Mouse (Mus musculus) G1E (cell line): ENCODE results near the gene Raver2. TPM values are rescaled to one million over a fixed set of nuclear protein-coding genes. Genes with fewer than 3 reads are reported as not detected.
"Not testable (repeated sequence)": the region's sequence is repeated elsewhere in the genome, so short reads cannot be mapped to it uniquely, and the experiment has no call there.

Experiments
- ATAC-seq: 2 replicates; pipeline ENCODE4 v1.8.0; 2016; ENCODE audit warnings: mild to moderate bottlenecking; ENCODE audit not compliant: insufficient number of reproducible peaks, poor library complexity, low FRiP score, severe bottlenecking; ENCODE audit errors: extremely low read depth
- DNase-seq: peaks from one replicate; pipeline ENCODE4 v3.0.0; 2012; ENCODE audit warnings: low spot score
- H3K27me3 ChIP-seq: 2 replicates; pipeline ENCODE4 v1.6.1; 2012; ENCODE audit warnings: mild to moderate bottlenecking, low read length, inconsistent platforms; ENCODE audit not compliant: insufficient read depth
- H3K36me3 ChIP-seq: replicated peaks from 2 replicates; pipeline ENCODE3; 2012; ENCODE audit warnings: mild to moderate bottlenecking, inconsistent platforms
- H3K4me1 ChIP-seq: 2 replicates; pipeline ENCODE4 v1.6.1; 2012; ENCODE audit warnings: low read depth, low read length, inconsistent platforms, mixed read lengths; ENCODE audit not compliant: insufficient read depth
- H3K4me3 ChIP-seq: 2 replicates; pipeline ENCODE4 v1.5.1; 2012; ENCODE audit warnings: low read depth, mild to moderate bottlenecking, inconsistent platforms, low read length, moderate library complexity, mixed read lengths
- H3K9me3 ChIP-seq: replicated peaks from 2 replicates; pipeline ENCODE4 v1.6.1; 2012; ENCODE audit warnings: inconsistent platforms
- CTCF ChIP-seq: IDR thresholded peaks from 2 replicates; pipeline ENCODE4 v1.5.1; 2012; ENCODE audit warnings: low read depth, low read length, inconsistent platforms, mixed read lengths
- GATA1 ChIP-seq: IDR thresholded peaks from 2 replicates; pipeline ENCODE4 v1.6.1; 2012; ENCODE audit warnings: borderline replicate concordance, low read length, inconsistent platforms, mixed read lengths
- GATA2 ChIP-seq: IDR thresholded peaks from 2 replicates; pipeline ENCODE4 v1.6.1; 2012; ENCODE audit warnings: low read depth, low read length, inconsistent platforms, borderline replicate concordance
- POLR2AphosphoS5 ChIP-seq: IDR thresholded peaks from 2 replicates; pipeline ENCODE4 v1.6.1; 2012; ENCODE audit warnings: low read depth, low read length, inconsistent platforms; ENCODE audit not compliant: insufficient replicate concordance
- TAL1 ChIP-seq: conservative IDR thresholded peaks from 2 replicates; pipeline ENCODE4 v1.6.1; 2012; ENCODE audit warnings: low read depth, low read length, inconsistent platforms, mixed read lengths
- polyA plus RNA-seq: library from polyadenylated mRNA; stranded (reverse); fragments of >175 nt; gene quantifications from 2 replicates; pipeline ENCODE4 v1.2.3, GENCODE M21; 2012
- total RNA-seq, 2 experiments: library from RNA; stranded (forward) in 1 of 2; stranded (reverse) in 1 of 2; fragments of 200-1000 nt in 1 of 2; fragments of >200 nt in 1 of 2; fragmentation: Nextera tagmentation in 1 of 2; gene quantifications; 2 replicates each; pipeline ENCODE4 v1.2.3; 2014 to 2017

Raver2 gene
- total and polyA plus RNA-seq, 3 experiments, result 0.05 TPM; not detected in 2

GRCm38 (mm10) chr4:101086040-101086439 lies 17.3 kb downstream of the Raver2 start:
- no peak overlapping the region for H3K4me3 ChIP-seq
- H3K36me3 ChIP-seq, result no peaks in the 10 kb centered on the region
- TF ChIP-seq CTCF (no peak), GATA2 (no peak), POLR2AphosphoS5 (no peak), TAL1 (no peak), GATA1 (no peak)
- ATAC-seq, result no peak
- peaks cover 8% of the 10 kb centered on the region; the same call in 1 of the 2 replicates for H3K27me3 ChIP-seq
- no peaks in the 10 kb centered on the region for H3K4me1 ChIP-seq
- no peaks in the 10 kb centered on the region for H3K9me3 ChIP-seq
- no peak for DNase-seq

- DNase-seq (no peak), ATAC-seq (no peak)
- Histone ChIP-seq H3K9me3 (no peaks in the 10 kb centered on the region), H3K4me3 (no peak overlapping the region), H3K4me1 (no peaks in the 10 kb centered on the region), H3K36me3 (no peaks in the 10 kb centered on the region), H3K27me3 (peaks cover 4% of the 10 kb centered on the region)
- TF ChIP-seq GATA1 (no peak), TAL1 (no peak), CTCF (no peak), POLR2AphosphoS5 (no peak), GATA2 (no peak)
Measured at GRCm38 (mm10) chr4:101087721-101088120, 18.9 kb downstream of the Raver2 start.

GRCm38 (mm10) chr4:101090630-101091029 lies 21.8 kb downstream of the Raver2 start:
- H3K4me1 ChIP-seq, DNase-seq, H3K4me3 ChIP-seq, H3K9me3 ChIP-seq, ATAC-seq, H3K36me3 ChIP-seq, H3K27me3 ChIP-seq: not testable (repeated sequence)

GRCm38 (mm10) chr4:101093292-101093691 lies 24.5 kb downstream of the Raver2 start:
- no peaks in the 10 kb centered on the region; the same call in 1 of the 2 replicates for H3K27me3 ChIP-seq
- TF ChIP-seq POLR2AphosphoS5 (no peak), GATA1 (no peak), TAL1 (no peak), CTCF (no peak), GATA2 (no peak)
- H3K4me3 ChIP-seq, result no peak overlapping the region
- H3K36me3 ChIP-seq, result no peaks in the 10 kb centered on the region
- H3K9me3 ChIP-seq, result no peaks in the 10 kb centered on the region
- ATAC-seq, result no peak
- DNase-seq, result no peak
- no peaks in the 10 kb centered on the region for H3K4me1 ChIP-seq

GRCm38 (mm10) chr4:101107122-101107521 lies 38.3 kb downstream of the Raver2 start:
- H3K27me3 ChIP-seq, result peaks cover 2% of the 10 kb centered on the region; the same call in 1 of the 2 replicates
- no peaks in the 10 kb centered on the region for H3K36me3 ChIP-seq
- no peak for DNase-seq
- no peak for ATAC-seq
- H3K9me3 ChIP-seq, result no peaks in the 10 kb centered on the region
- H3K4me3 ChIP-seq, result no peak overlapping the region
- H3K4me1 ChIP-seq, result no peaks in the 10 kb centered on the region
- TF ChIP-seq GATA2 (no peak), CTCF (no peak), POLR2AphosphoS5 (no peak), TAL1 (no peak), GATA1 (no peak)

- Histone ChIP-seq H3K4me3 (no peak overlapping the region), H3K9me3 (no peaks in the 10 kb centered on the region), H3K27me3 (peaks cover 2% of the 10 kb centered on the region; the same call in 1 of the 2 replicates), H3K36me3 (no peaks in the 10 kb centered on the region), H3K4me1 (no peaks in the 10 kb centered on the region)
- TF ChIP-seq CTCF (no peak), GATA1 (no peak), TAL1 (no peak), POLR2AphosphoS5 (no peak), GATA2 (no peak)
- DNase-seq, result no peak
- no peak for ATAC-seq
Measured at GRCm38 (mm10) chr4:101121002-101121401, 52.2 kb downstream of the Raver2 start.

- no peaks in the 10 kb centered on the region for H3K4me1 ChIP-seq
- H3K36me3 ChIP-seq, result no peaks in the 10 kb centered on the region
- peaks cover 15% of the 10 kb centered on the region; the same call in 1 of the 2 replicates for H3K27me3 ChIP-seq
- ATAC-seq (no peak), DNase-seq (no peak)
- TF ChIP-seq GATA2, result no peak
- TF ChIP-seq POLR2AphosphoS5, result no peak
- TF ChIP-seq CTCF, result no peak
- TF ChIP-seq GATA1, result no peak
- no peak for TF ChIP-seq TAL1
- H3K4me3 ChIP-seq, result no peak overlapping the region
- no peaks in the 10 kb centered on the region for H3K9me3 ChIP-seq
Measured at GRCm38 (mm10) chr4:101135013-101135412, 66.2 kb downstream of the Raver2 start.
